Mouse (Mus musculus) hindbrain, embryonic 12.5 days (tissue): Measurements from ENCODE around the gene Meioc. TPM values are rescaled to one million over a fixed set of nuclear protein-coding genes. Genes with fewer than 3 reads are reported as not detected.

Experiments used
- ATAC-seq: fragments of 200-750 bp; cut with Nextera tagmentation; 2 replicates; pipeline ENCODE4 v1.8.0; 2017; ENCODE audit warnings: moderate TSS enrichment; ENCODE audit not compliant: low FRiP score
- H3K27ac ChIP-seq: fragments of 300-500 bp; sonication (generic); 2 replicates; pipeline ENCODE4 v1.5.1; 2016; ENCODE audit warnings: mild to moderate bottlenecking
- H3K27me3 ChIP-seq: fragments of 300-500 bp; sonication (generic); 2 replicates; pipeline ENCODE4 v1.6.1; 2016; ENCODE audit warnings: mild to moderate bottlenecking
- H3K36me3 ChIP-seq: fragments of 300-500 bp; sonication (generic); 2 replicates; pipeline ENCODE4 v1.6.1; 2016; ENCODE audit warnings: mild to moderate bottlenecking
- H3K4me1 ChIP-seq: fragments of 300-500 bp; sonication (generic); 2 replicates; pipeline ENCODE4 v1.6.1; 2016
- H3K4me2 ChIP-seq: fragments of 300-500 bp; sonication (generic); replicated peaks from 2 replicates; pipeline ENCODE4 v1.6.1; 2016; ENCODE audit warnings: mild to moderate bottlenecking
- H3K4me3 ChIP-seq: fragments of 300-500 bp; sonication (generic); 2 replicates; pipeline ENCODE4 v1.5.1; 2016; ENCODE audit warnings: mild to moderate bottlenecking
- H3K9ac ChIP-seq: fragments of 300-500 bp; sonication (generic); 2 replicates; pipeline ENCODE4 v1.6.1; 2016; ENCODE audit warnings: mild to moderate bottlenecking, moderate library complexity
- H3K9me3 ChIP-seq: fragments of 300-500 bp; sonication (generic); replicated peaks from 2 replicates; pipeline ENCODE4 v1.6.1; 2016; ENCODE audit warnings: mild to moderate bottlenecking
- WGBS: fragments of 180-500 bp; shearing (Covaris S2); methylation state at CpG from one replicate; pipeline ENCODE4 v1.1.7; 2016; 5-methylcytosine and 5-hydroxymethylcytosine counted together
- polyA plus RNA-seq: library from polyadenylated mRNA; unstranded; fragments of >200 nt; fragmentation: Nextera tagmentation; extraction: Ambion mirVana; gene quantifications from 2 replicates; pipeline ENCODE4 v1.2.1, GENCODE M21; 2016

Gene Meioc
- polyA plus RNA-seq, 1 experiment from 2014 or later, result 1.1 TPM

DNA sequence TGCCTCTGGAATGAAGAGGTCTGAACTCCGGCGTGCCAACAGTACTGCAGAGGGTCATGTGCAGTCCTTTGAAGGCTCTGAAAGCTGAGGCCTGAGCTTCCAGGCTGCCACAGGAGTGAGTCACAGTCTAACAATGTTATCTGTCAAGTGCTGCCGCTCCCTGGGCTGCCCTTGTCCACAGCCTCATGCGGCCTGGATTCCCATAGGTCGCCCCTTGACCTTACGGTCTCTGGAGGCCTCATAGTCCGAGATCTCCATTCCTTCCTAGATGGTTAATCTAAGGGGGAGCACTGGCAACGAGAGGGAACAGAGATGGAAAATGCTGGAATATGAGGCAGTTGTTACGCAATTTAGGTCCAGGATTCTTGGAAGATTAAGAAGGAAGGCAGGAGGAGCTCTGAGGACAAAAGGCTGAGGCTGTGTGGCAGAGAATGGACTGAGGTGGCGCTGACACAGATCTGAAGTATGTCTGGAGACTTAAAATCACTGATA lies 19.6 kb upstream of the Meioc start:
- 40% methylated on average over 10 of the region's 10 CpGs for WGBS
- ATAC-seq, result no peak
- Histone ChIP-seq H3K27me3 (no peaks in the 10 kb centered on the region), H3K9ac (no peak overlapping the region), H3K4me2 (no peak overlapping the region), H3K4me1 (peaks cover 4% of the 10 kb centered on the region), H3K36me3 (no peaks in the 10 kb centered on the region), H3K4me3 (no peak overlapping the region), H3K27ac (no peak overlapping the region), H3K9me3 (no peaks in the 10 kb centered on the region)

- Histone ChIP-seq H3K27ac (no peak overlapping the region), H3K9ac (no peak overlapping the region), H3K9me3 (no peaks in the 10 kb centered on the region), H3K36me3 (no peaks in the 10 kb centered on the region), H3K4me3 (no peak overlapping the region), H3K4me2 (no peak overlapping the region), H3K27me3 (no peaks in the 10 kb centered on the region), H3K4me1 (no peaks in the 10 kb centered on the region)
- no peak for ATAC-seq
- WGBS, result 90% methylated on average over 13 of the region's 13 CpGs
Measured at GRCm38 (mm10) chr11:102646226-102646625, 17.3 kb upstream of the Meioc start.

GRCm38 (mm10) chr11:102647885-102648284 lies 15.6 kb upstream of the Meioc start:
- H3K4me1 ChIP-seq, result 0 out of 2 replicates have a peak, but pooled peaks cover 2% of the 10 kb centered on the region
- no peaks in the 10 kb centered on the region for H3K36me3 ChIP-seq
- no peak for ATAC-seq
- no peaks in the 10 kb centered on the region for H3K27me3 ChIP-seq
- WGBS, result 77% methylated on average over 12 of the region's 12 CpGs
- no peak overlapping the region for H3K9ac ChIP-seq
- no peak overlapping the region for H3K27ac ChIP-seq
- no peaks in the 10 kb centered on the region for H3K9me3 ChIP-seq
- no peak overlapping the region for H3K4me2 ChIP-seq
- H3K4me3 ChIP-seq, result no peak overlapping the region

DNA sequence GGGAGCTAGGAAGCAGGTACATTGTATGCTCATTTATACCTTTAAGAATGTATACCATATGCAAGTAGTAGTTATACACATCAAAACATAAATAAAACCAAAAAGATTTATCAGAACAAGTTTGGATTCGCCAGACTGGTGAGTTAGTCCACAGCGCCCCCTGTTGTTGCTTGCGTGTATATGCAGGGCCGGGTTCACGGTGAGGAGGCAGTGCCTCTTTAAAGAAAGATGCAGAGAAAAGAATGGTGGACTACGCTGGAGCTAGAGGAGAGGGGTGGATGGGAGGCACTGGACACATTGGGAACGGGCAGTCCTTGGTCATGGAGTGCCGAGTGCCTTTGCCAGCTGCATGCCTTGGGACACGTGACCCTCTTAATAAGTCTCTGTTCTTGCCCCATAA lies 12.1 kb upstream of the Meioc start:
- Histone ChIP-seq H3K36me3 (no peaks in the 10 kb centered on the region), H3K9ac (no peak overlapping the region), H3K9me3 (no peaks in the 10 kb centered on the region), H3K4me2 (no peak overlapping the region), H3K27me3 (no peaks in the 10 kb centered on the region), H3K4me3 (no peak overlapping the region), H3K27ac (no peak overlapping the region), H3K4me1 (0 out of 2 replicates have a peak, but pooled peaks cover 2% of the 10 kb centered on the region)
- no peak for ATAC-seq
- 5% methylated on average over 9 of the region's 9 CpGs for WGBS

DNA sequence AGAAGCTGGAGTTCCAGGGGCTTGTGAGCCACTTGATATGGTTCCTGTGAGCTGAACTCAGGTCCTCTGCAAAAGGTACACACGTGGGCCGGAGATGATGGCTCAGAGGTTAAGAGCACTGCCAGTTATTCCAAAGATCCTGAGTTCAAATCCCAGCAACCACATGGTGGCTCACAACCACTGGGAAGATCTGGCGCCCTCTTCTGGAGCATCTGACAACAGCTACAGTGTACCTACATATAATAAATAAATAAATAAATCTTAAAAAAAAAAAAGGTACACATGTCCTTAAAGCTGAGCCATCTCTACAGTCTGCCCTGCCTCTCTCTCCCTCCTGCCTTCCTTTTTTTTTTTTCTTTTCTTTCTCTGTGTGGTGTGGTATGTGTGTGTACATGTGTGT lies 10.7 kb upstream of the Meioc start:
- no peak overlapping the region for H3K9ac ChIP-seq
- H3K9me3 ChIP-seq, result no peaks in the 10 kb centered on the region
- H3K27ac ChIP-seq, result no peak overlapping the region
- no peak overlapping the region for H3K4me3 ChIP-seq
- H3K36me3 ChIP-seq, result no peaks in the 10 kb centered on the region
- no peaks in the 10 kb centered on the region for H3K27me3 ChIP-seq
- 0 out of 2 replicates have a peak, but pooled peaks cover 2% of the 10 kb centered on the region for H3K4me1 ChIP-seq
- 70% methylated on average over 3 of the region's 3 CpGs for WGBS
- H3K4me2 ChIP-seq, result no peak overlapping the region
- no peak for ATAC-seq

- Histone ChIP-seq H3K27me3 (no peaks in the 10 kb centered on the region), H3K9me3 (no peaks in the 10 kb centered on the region), H3K4me2 (no peak overlapping the region), H3K4me3 (no peak overlapping the region), H3K9ac (no peak overlapping the region), H3K4me1 (0 out of 2 replicates have a peak, but pooled peaks cover 2% of the 10 kb centered on the region), H3K36me3 (no peaks in the 10 kb centered on the region), H3K27ac (no peak overlapping the region)
- WGBS, result 84% methylated on average over 8 of the region's 8 CpGs
- no peak for ATAC-seq
Measured at GRCm38 (mm10) chr11:102655888-102656287, 7.6 kb upstream of the Meioc start.

GRCm38 (mm10) chr11:102656326-102656926 lies 7.1 kb upstream of the Meioc start:
- no peaks in the 10 kb centered on the region for H3K9me3 ChIP-seq
- H3K9ac ChIP-seq, result no peak overlapping the region
- ATAC-seq, result no peak
- H3K27ac ChIP-seq, result no peak overlapping the region
- no peaks in the 10 kb centered on the region for H3K36me3 ChIP-seq
- no peaks in the 10 kb centered on the region for H3K27me3 ChIP-seq
- H3K4me1 ChIP-seq, result 0 out of 2 replicates have a peak, but pooled peaks cover 1% of the 10 kb centered on the region
- WGBS, result 28% methylated on average over 4 of the region's 4 CpGs
- H3K4me2 ChIP-seq, result no peak overlapping the region
- H3K4me3 ChIP-seq, result no peak overlapping the region

DNA sequence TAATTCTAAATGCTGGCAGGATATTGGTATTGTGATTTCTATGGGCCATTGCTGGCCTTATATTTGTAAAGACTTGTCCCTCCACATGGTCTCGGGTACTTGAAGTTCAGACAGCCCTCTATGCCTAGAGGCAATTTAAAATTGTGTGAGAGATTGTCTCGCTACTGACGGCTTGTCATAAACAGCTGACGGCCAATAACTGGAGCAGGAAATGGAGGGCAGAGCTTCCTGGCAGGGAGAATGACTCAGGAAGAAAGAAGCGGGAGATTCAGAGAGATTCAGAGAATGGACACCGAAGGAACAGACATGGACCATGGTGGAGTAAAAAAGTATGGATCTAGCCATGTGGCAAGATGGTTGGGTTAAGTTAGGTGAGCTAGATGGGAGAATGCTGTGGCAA lies 6.6 kb upstream of the Meioc start:
- Histone ChIP-seq H3K9me3 (no peaks in the 10 kb centered on the region), H3K36me3 (no peaks in the 10 kb centered on the region), H3K27me3 (no peaks in the 10 kb centered on the region), H3K4me1 (no peaks in the 10 kb centered on the region), H3K27ac (no peak overlapping the region), H3K9ac (no peak overlapping the region), H3K4me2 (no peak overlapping the region), H3K4me3 (no peak overlapping the region)
- no peak for ATAC-seq
- WGBS, result 76% methylated on average over 6 of the region's 6 CpGs

DNA sequence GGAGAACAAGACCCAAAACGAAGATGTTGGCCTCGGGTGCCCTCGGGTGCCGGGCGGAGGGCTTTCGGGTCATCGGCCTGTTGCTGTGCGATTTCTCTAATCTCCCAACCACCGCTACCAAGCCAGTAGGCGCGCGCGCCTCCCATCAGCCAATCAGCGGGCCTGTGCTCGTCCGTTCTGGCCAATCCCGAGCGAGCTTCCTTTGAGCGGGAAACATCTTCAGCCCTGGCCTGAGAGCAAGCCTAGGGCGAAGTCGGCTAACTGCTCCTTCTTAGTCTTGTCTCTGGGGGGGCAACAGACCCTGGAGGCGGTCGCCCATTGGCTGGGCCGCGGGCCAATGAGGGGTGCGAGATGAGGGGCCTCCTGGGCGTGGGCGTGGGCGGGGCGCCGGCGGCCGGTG lies 1.6 kb downstream of the Meioc start:
- H3K4me1 ChIP-seq, result no peaks in the 10 kb centered on the region
- peaks cover 31% of the 10 kb centered on the region for H3K27me3 ChIP-seq
- no peak overlapping the region for H3K27ac ChIP-seq
- WGBS, result 52% methylated on average over 32 of the region's 33 CpGs
- no peak for ATAC-seq
- H3K4me2 ChIP-seq, result 0 out of 2 replicates have a peak overlapping the region, but pooled peaks have one; percentile 21
- no peaks in the 10 kb centered on the region for H3K36me3 ChIP-seq
- H3K9ac ChIP-seq, result no peak overlapping the region
- peak overlapping the region; percentile 15; the same call in 1 of the 2 replicates for H3K4me3 ChIP-seq
- H3K9me3 ChIP-seq, result peaks cover 10% of the 10 kb centered on the region

DNA sequence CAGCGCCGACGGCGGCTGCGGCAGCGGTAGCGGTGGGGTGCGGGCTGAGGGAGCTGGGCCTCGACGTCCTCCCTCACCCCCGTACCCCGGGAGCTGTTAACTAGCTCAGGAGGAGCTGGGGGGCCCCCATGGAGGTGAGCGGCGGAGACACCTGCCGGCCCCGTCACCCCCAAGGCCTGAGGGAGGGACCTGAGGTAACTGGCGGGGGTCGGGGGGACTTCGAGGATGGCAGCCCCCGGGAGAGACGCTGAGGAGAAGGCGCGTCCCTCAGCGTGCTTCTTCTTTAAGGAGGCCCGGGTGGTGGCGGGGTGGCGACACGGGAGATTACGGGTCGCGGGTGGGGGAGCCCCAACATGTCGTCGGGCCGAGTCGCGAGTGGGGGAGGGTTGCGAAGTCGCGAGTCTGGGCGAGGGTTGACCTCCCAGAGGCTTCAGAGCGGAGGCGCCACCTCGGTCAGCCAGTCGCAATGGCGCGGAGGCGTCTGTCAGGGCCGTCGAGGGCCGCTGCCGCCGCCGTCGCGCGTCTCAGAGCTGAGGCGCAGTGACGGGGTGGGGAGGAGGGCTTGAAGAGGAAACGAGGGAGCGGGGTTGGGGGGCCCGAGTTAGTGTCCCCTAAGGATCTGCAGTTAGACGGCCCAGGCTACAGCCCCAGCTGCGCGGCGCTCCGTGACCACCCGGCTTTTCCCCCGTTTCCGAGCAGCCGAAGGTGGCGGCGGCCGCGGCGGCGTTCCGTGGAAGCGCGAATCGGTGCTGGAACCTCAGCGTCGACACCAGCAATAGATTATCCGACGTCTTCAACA lies 2.3 kb downstream of the Meioc start:
- Histone ChIP-seq H3K4me1 (no peaks in the 10 kb centered on the region), H3K9me3 (peaks cover 10% of the 10 kb centered on the region), H3K9ac (no peak overlapping the region), H3K36me3 (no peaks in the 10 kb centered on the region), H3K4me3 (peak overlapping the region; percentile 15; the same call in 1 of the 2 replicates), H3K27ac (no peak overlapping the region), H3K27me3 (peaks cover 31% of the 10 kb centered on the region), H3K4me2 (peak overlapping the region; percentile 21; the same call in 1 of the 2 replicates)
- 48% methylated on average over 84 of the region's 84 CpGs for WGBS
- no peak for ATAC-seq

DNA sequence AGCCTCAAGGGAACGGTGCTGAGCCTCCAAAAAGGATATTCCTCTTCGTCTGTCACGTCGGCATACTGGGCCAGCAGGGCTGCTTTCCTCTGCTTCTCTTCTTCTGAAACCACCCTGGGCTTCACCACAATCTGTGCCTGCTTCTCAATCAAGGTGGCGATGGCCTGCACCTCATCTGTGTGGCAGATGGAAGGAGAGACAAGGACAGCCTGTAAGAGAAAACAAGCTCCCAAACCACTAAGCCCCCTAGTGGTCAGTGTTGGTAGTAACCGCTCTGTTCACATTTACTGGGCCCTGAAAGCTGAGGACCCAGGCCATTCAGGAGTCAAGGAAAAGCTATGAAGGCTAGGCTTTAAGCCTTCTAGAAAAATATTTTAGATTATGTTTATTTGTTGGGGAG lies 26.6 kb downstream of the Meioc start:
- whole genome bisulfite sequencing, result 62% methylated on average over 6 of the region's 6 CpGs
- Histone ChIP-seq H3K4me3 (no peak overlapping the region), H3K9me3 (no peaks in the 10 kb centered on the region), H3K27ac (no peak overlapping the region), H3K27me3 (no peaks in the 10 kb centered on the region), H3K4me2 (no peak overlapping the region), H3K36me3 (peaks cover 28% of the 10 kb centered on the region), H3K9ac (no peak overlapping the region), H3K4me1 (no peaks in the 10 kb centered on the region)
- no peak for ATAC-seq

DNA sequence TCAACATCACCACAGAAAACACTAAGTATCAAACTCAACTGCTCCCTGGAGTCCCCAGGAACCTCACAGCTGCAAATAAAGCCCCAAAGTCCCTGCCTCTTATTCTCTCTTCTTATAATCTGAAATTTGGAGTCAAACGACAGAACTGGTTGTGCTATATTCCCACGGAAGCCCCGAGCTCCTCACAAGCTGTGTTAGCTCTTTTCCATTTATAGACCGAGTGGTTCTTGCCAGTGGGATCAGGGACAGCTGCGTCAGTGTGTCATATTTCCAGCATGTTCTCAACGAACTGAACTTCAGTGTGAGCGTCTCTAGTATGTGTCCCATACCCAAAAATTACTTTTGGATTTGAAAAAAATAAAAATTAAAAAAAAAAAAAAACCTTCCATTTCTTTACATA lies 31.8 kb downstream of the Meioc start:
- no peak for ATAC-seq
- 92% methylated on average over 7 of the region's 7 CpGs for WGBS

More for the DNA sequence above, 31.8 kb downstream of the Meioc start:
- peaks cover 6% of the 10 kb centered on the region; the same call in 1 of the 2 replicates for H3K36me3 ChIP-seq
- H3K4me3 ChIP-seq, result no peak overlapping the region
- H3K4me1 ChIP-seq, result peaks cover 17% of the 10 kb centered on the region
- no peak overlapping the region for H3K4me2 ChIP-seq
- H3K9ac ChIP-seq, result no peak overlapping the region
- H3K9me3 ChIP-seq, result no peaks in the 10 kb centered on the region
- H3K27me3 ChIP-seq, result no peaks in the 10 kb centered on the region
- no peak overlapping the region for H3K27ac ChIP-seq
